Mouse (Mus musculus) duodenum, adult 2 months (tissue): ENCODE data around the gene Pip4k2a. TPM values are rescaled to one million over a fixed set of nuclear protein-coding genes. Genes with fewer than 3 reads are reported as not detected.

ENCODE experiments used
- polyA plus RNA-seq: library from polyadenylated mRNA; depleted of rRNA; stranded (reverse); fragments of >200 nt; gene quantifications from 2 replicates; pipeline ENCODE4 v1.2.3, GENCODE M21; 2012; ENCODE audit warnings: low replicate concordance; rRNA removed

The Pip4k2a gene
- polyA plus RNA-seq, result 1.1 and 1.4 TPM in 2 replicates

DNA sequence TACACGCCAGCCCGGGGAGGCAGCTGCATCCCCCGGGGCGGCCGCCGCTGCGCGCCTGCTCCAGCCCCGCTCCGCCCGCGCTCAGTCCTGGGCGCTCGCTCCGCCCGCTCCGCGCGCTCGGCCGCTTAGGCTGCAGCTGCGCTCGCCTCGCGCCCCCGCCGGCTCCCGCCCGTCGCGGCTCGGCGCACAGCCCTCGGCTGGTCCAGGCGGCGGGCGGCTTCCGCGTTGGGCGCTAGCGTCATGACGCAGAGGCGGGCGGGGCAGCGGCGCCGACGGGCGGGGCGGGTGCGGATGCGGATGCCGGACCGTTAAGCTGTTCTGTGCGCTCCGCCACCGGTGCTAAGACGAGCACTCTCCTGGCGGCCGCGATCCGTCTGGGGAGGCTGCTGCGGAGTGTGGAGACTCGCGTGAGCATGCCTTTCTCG lies at the start of gene Pip4k2a, which contains the start of gene 4930426L09Rik:
Pip4k2a (minus strand) TSS at position 73 of the 425 bp plus-strand sequence.
4930426L09Rik (plus strand) TSS at position 290 of the 425 bp plus-strand sequence.

Other genes starting within 250 kb of the Pip4k2a start
- 0.09 and 0.28 TPM in 2 replicates for gene 4930426L09Rik, start 217 bp upstream of the Pip4k2a start, polyA plus RNA-seq
- 0.09 TPM in 1 of 2 replicates, not detected in the other for gene Armc3, start 201.2 kb upstream of the Pip4k2a start, polyA plus RNA-seq